In the genomic region with DNA sequence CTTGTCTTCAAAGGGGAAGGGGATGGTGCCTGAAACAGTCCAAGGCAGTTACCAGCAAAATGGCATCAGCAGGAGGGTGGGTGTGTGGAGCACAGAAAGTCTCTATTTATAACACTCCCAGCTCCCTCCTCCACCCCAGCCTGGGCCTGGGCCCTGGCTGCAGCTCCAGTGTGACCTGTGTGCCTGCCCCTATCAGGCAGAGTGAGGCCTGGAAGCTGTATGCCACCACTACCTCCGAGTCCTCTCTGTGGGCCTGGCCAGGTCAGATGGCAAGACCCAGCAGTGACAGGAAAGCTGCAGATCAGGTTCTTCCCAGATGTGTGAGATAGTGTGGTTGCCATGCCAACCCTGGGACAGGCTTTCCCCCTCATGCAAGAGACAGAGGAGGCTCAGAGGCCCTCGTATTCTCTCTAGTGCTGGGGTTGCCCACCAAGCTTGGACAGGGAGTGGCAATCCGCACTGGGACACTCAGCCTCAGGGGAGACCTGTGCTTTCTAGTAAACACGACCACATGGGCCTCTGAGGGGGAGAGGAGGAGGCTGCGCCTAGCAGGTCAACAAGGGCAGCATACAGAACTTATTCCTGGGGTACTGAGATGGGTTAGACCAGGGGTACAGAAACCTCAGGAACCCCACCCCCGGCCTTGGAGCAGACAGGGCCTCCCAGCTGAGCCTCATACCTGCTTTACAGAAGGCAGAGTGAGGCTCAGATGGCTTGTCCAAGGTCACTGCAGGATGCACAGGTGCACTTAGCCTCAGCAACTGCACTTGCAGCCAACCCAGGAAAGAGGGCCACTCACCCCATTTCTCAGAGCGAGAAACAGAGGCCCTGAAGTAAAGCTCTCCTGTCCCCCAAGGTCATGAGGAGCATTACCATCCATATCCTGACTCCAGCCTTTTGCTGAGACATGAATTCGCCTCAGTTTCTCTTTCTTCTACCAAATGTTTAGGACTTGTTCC, we compare ENCODE assay signal across 7 mouse cellular contexts. TPM values are rescaled to one million over a fixed set of nuclear protein-coding genes. Genes with fewer than 3 reads are reported as not detected.
DNase-seq lines count a peak whose midpoint lies in the region; ATAC-seq and TF ChIP-seq lines count a peak whose summit lies in the region.

No protein-coding gene starts in this region.

- H3K27ac ChIP-seq in spleen, adult 2 months (ENCODE audit: insufficient read depth, low read length): no peak overlapping the region
- no peak overlapping the region for H3K27ac ChIP-seq in forebrain, embryonic 16.5 days (ENCODE audit: low read length)
- no peak overlapping the region for H3K27ac ChIP-seq in limb, embryonic 14.5 days (replicated peaks; ENCODE audit: low read depth, low read length)
- peak overlapping the region; percentile 90 for H3K27ac ChIP-seq in olfactory bulb, adult 2 months (ENCODE audit: insufficient read depth, low read depth, low read length)

- H3K4me1 ChIP-seq in spleen, adult 2 months (ENCODE audit: control insufficient read depth, insufficient read depth, insufficient read length): peaks cover 6% of the 10 kb centered on the region; the same call in 1 of the 2 replicates
- peaks cover 27% of the 10 kb centered on the region for H3K4me1 ChIP-seq in forebrain, embryonic 16.5 days (replicated peaks; ENCODE audit: control insufficient read depth, insufficient read depth, low read length)
- peaks cover 10% of the 10 kb centered on the region for H3K4me1 ChIP-seq in limb, embryonic 14.5 days (ENCODE audit: control insufficient read depth, insufficient read depth, low read length)
- H3K4me1 ChIP-seq in olfactory bulb, adult 2 months (ENCODE audit: control insufficient read depth, insufficient read depth, low read length): peaks cover 42% of the 10 kb centered on the region

- no peak for TF ChIP-seq POLR2A in spleen, adult 2 months (IDR thresholded peaks at IDR 0.05; ENCODE audit: low read depth, low read length)
- no peak for TF ChIP-seq POLR2A in limb, embryonic 14.5 days (IDR thresholded peaks at IDR 0.05; ENCODE audit: borderline replicate concordance, extremely low read depth, insufficient read depth, insufficient read length)
- TF ChIP-seq POLR2A in olfactory bulb, adult 2 months (IDR thresholded peaks at IDR 0.05; ENCODE audit: insufficient read depth, low read depth, low read length): no peak

- H3K36me3 ChIP-seq in spleen, adult 2 months (ENCODE audit: control insufficient read depth, insufficient read depth, low read length): peaks cover 4% of the 10 kb centered on the region
- no peaks in the 10 kb centered on the region for H3K36me3 ChIP-seq in forebrain, embryonic 16.5 days (ENCODE audit: control insufficient read depth, insufficient read depth)
- peaks cover 22% of the 10 kb centered on the region for H3K36me3 ChIP-seq in limb, embryonic 14.5 days (ENCODE audit: control insufficient read depth, insufficient read depth, low read length)

- ATAC-seq in forebrain, embryonic 16.5 days: no peak
- no peak for ATAC-seq in limb, embryonic 14.5 days (ENCODE audit: low FRiP score, low read depth)

- no peaks in the 10 kb centered on the region for H3K9me3 ChIP-seq in forebrain, embryonic 16.5 days (ENCODE audit: control insufficient read depth, low read length)
- H3K9me3 ChIP-seq in limb, embryonic 14.5 days (ENCODE audit: control insufficient read depth, low read length): no peaks in the 10 kb centered on the region

- no peaks in the 10 kb centered on the region for H3K27me3 ChIP-seq in spleen, adult 2 months (ENCODE audit: control insufficient read depth, insufficient read depth, low read length)
- H3K27me3 ChIP-seq in forebrain, embryonic 16.5 days (replicated peaks; ENCODE audit: control insufficient read depth, insufficient read depth, low read length): no peaks in the 10 kb centered on the region
- H3K27me3 ChIP-seq in limb, embryonic 14.5 days (ENCODE audit: control insufficient read depth, insufficient read depth, low read length): no peaks in the 10 kb centered on the region

- no peak for TF ChIP-seq CTCF in spleen, adult 2 months (IDR thresholded peaks at IDR 0.05; ENCODE audit: extremely low read depth, insufficient read depth, insufficient read length, insufficient replicate concordance)
- no peak for TF ChIP-seq CTCF in olfactory bulb, adult 2 months (IDR thresholded peaks at IDR 0.05; ENCODE audit: insufficient read depth, low read depth, low read length)

- peak overlapping the region; percentile 81 for H3K4me2 ChIP-seq in forebrain, embryonic 16.5 days (ENCODE audit: low read length)
- peak overlapping the region; percentile 90 for H3K4me2 ChIP-seq in limb, embryonic 14.5 days (replicated peaks; ENCODE audit: low read depth, low read length, severe bottlenecking)

- H3K4me3 ChIP-seq in spleen, adult 2 months (ENCODE audit: extremely low read depth, insufficient read depth, insufficient read length): peak overlapping the region; percentile 61
- H3K4me3 ChIP-seq in forebrain, embryonic 16.5 days (replicated peaks; ENCODE audit: low read length): peak overlapping the region; percentile 67
- H3K4me3 ChIP-seq in limb, embryonic 14.5 days (replicated peaks; ENCODE audit: low read length): peak overlapping the region; percentile 75
- peak overlapping the region; percentile 65 for H3K4me3 ChIP-seq in olfactory bulb, adult 2 months (ENCODE audit: insufficient read depth, low read depth, low read length)

- DNase-seq in spleen, adult 2 months (ENCODE audit: low read depth in 1 of 2, low spot score in 2 of 2): no peak
- no peak for DNase-seq in spleen, adult 12 weeks (ENCODE audit: low spot score)
- DNase-seq in cerebellum, postnatal 10 days: peak; percentile 49 to 53
- no peak for DNase-seq in limb, embryonic 14.5 days (ENCODE audit: low spot score)
- no peak for DNase-seq in layer of hippocampus, postnatal 10 days (ENCODE audit: low spot score in 2 of 2)

- peak overlapping the region; percentile 6; the same call in 1 of the 2 replicates for H3K9ac ChIP-seq in forebrain, embryonic 16.5 days (replicated peaks; ENCODE audit: low read depth, low read length)
- peak overlapping the region; percentile 77; the same call in 1 of the 2 replicates for H3K9ac ChIP-seq in limb, embryonic 14.5 days (ENCODE audit: low read depth, low read length, severe bottlenecking)

- 74% methylated on average over 8 of the region's 8 CpGs for WGBS in spleen, adult 2 months
- WGBS in forebrain, embryonic 16.5 days: 64% methylated on average over 8 of the region's 8 CpGs
- WGBS in limb, embryonic 14.5 days: 46% methylated on average over 8 of the region's 8 CpGs
- 38% methylated on average over 8 of the region's 8 CpGs for WGBS in olfactory bulb, adult 2 months

RNA-seq across cellular contexts. Expression of a gene that starts 1.3 kb away (rescaled TPM):
- polyA plus RNA-seq in spleen, adult 2 months (2012; rRNA removed): 92.3 and 114 TPM in 2 replicates
- 159 and 203 TPM in 2 replicates for polyA plus RNA-seq in forebrain, embryonic 16.5 days (2015; fragmentation: Nextera tagmentation; extraction: Ambion mirVana)
- polyA plus RNA-seq in limb, embryonic 14.5 days (2012; rRNA removed): 122 and 167 TPM in 2 replicates
- polyA plus RNA-seq in limb, embryonic 14.5 days (2014; fragmentation: Nextera tagmentation; extraction: Ambion mirVana): 64.8 and 70.1 TPM in 2 replicates
- polyA plus RNA-seq in olfactory bulb, adult 2 months (2012; ENCODE audit: insufficient read depth, insufficient read length, low replicate concordance, missing spikeins): 562 TPM in 1 of 2 replicates, not detected in the other
- total RNA-seq in layer of hippocampus, postnatal 10 days (2021): 100 to 1,000 TPM; 209 to 233 TPM

RNA-seq across cellular contexts. Expression of a gene that starts 6.2 kb away (rescaled TPM):
- 11.1 and 11.7 TPM in 2 replicates for polyA plus RNA-seq in spleen, adult 2 months (2012; rRNA removed)
- polyA plus RNA-seq in forebrain, embryonic 16.5 days (2015; fragmentation: Nextera tagmentation; extraction: Ambion mirVana): 29.7 and 35.6 TPM in 2 replicates
- polyA plus RNA-seq in limb, embryonic 14.5 days (2012; rRNA removed): 28.9 and 37.3 TPM in 2 replicates
- polyA plus RNA-seq in limb, embryonic 14.5 days (2014; fragmentation: Nextera tagmentation; extraction: Ambion mirVana): 20.5 and 21.7 TPM in 2 replicates
- polyA plus RNA-seq in olfactory bulb, adult 2 months (2012; ENCODE audit: insufficient read depth, insufficient read length, low replicate concordance, missing spikeins): not detected in 2 replicates
- total RNA-seq in layer of hippocampus, postnatal 10 days (2021): 100 to 1,000 TPM; 101 to 112 TPM

RNA-seq across cellular contexts. Expression of a gene that starts 34.2 kb away (rescaled TPM):
- polyA plus RNA-seq in spleen, adult 2 months (2012; rRNA removed): 31.9 and 48.2 TPM in 2 replicates
- 59.3 and 66.5 TPM in 2 replicates for polyA plus RNA-seq in forebrain, embryonic 16.5 days (2015; fragmentation: Nextera tagmentation; extraction: Ambion mirVana)
- 49.8 and 71.3 TPM in 2 replicates for polyA plus RNA-seq in limb, embryonic 14.5 days (2012; rRNA removed)
- 30.9 and 31.8 TPM in 2 replicates for polyA plus RNA-seq in limb, embryonic 14.5 days (2014; fragmentation: Nextera tagmentation; extraction: Ambion mirVana)
- not detected in 2 replicates for polyA plus RNA-seq in olfactory bulb, adult 2 months (2012; ENCODE audit: insufficient read depth, insufficient read length, low replicate concordance, missing spikeins)
- total RNA-seq in layer of hippocampus, postnatal 10 days (2021): 10 to 100 TPM; 31.7 to 37.4 TPM

RNA-seq across cellular contexts. Expression of a gene that starts 57.8 kb away (rescaled TPM):
- 53.9 and 55.2 TPM in 2 replicates for polyA plus RNA-seq in spleen, adult 2 months (2012; rRNA removed)
- 21.3 and 21.4 TPM in 2 replicates for polyA plus RNA-seq in forebrain, embryonic 16.5 days (2015; fragmentation: Nextera tagmentation; extraction: Ambion mirVana)
- 25.0 and 31.0 TPM in 2 replicates for polyA plus RNA-seq in limb, embryonic 14.5 days (2012; rRNA removed)
- 33.4 and 36.1 TPM in 2 replicates for polyA plus RNA-seq in limb, embryonic 14.5 days (2014; fragmentation: Nextera tagmentation; extraction: Ambion mirVana)
- not detected in 2 replicates for polyA plus RNA-seq in olfactory bulb, adult 2 months (2012; ENCODE audit: insufficient read depth, insufficient read length, low replicate concordance, missing spikeins)
- 10 to 100 TPM; 39.0 to 41.9 TPM for total RNA-seq in layer of hippocampus, postnatal 10 days (2021)

RNA-seq across cellular contexts. Expression of a gene that starts 58.0 kb away (rescaled TPM):
- 136 and 152 TPM in 2 replicates for polyA plus RNA-seq in spleen, adult 2 months (2012; rRNA removed)
- polyA plus RNA-seq in forebrain, embryonic 16.5 days (2015; fragmentation: Nextera tagmentation; extraction: Ambion mirVana): 146 and 163 TPM in 2 replicates
- 142 and 168 TPM in 2 replicates for polyA plus RNA-seq in limb, embryonic 14.5 days (2012; rRNA removed)
- 74.5 and 87.6 TPM in 2 replicates for polyA plus RNA-seq in limb, embryonic 14.5 days (2014; fragmentation: Nextera tagmentation; extraction: Ambion mirVana)
- polyA plus RNA-seq in olfactory bulb, adult 2 months (2012; ENCODE audit: insufficient read depth, insufficient read length, low replicate concordance, missing spikeins): not detected in 2 replicates
- total RNA-seq in layer of hippocampus, postnatal 10 days (2021): 100 to 1,000 TPM; 144 to 159 TPM

Comparison
In these comparisons a context has a peak if more than half of its experiments do, and no peak if none do; other contexts are left out.
1. DNase-seq: peak in cerebellum, postnatal 10 days (2 of 2); none in spleen, adult 2 months (0 of 2), spleen, adult 12 weeks (single experiment), limb, embryonic 14.5 days (single experiment) and layer of hippocampus, postnatal 10 days (0 of 2).
2. RNA of a gene that starts 34.2 kb away (polyA plus RNA-seq): 59.3 to 66.5 TPM in forebrain, embryonic 16.5 days, 30.9 to 71.3 TPM in limb, embryonic 14.5 days and 31.9 to 48.2 TPM in spleen, adult 2 months; not detected in olfactory bulb, adult 2 months; every median in the first group is over 10 times any median in the second.
3. Peak in every context shown above with its lines, with median percentiles within 50 percentile points of each other: H3K4me3 ChIP-seq.